Mouse (Mus musculus) forebrain, embryonic 13.5 days (tissue): ENCODE results near the gene Irf8. TPM values are rescaled to one million over a fixed set of nuclear protein-coding genes. Genes with fewer than 3 reads are reported as not detected.
"Not testable (repeated sequence)": the region's sequence is repeated elsewhere in the genome, so short reads cannot be mapped to it uniquely, and the experiment has no call there.

Experiments used
- ATAC-seq: fragments of 200-750 bp; cut with Nextera tagmentation; 2 replicates; pipeline ENCODE4 v1.8.0; 2017
- H3K27ac ChIP-seq: fragments of 300-500 bp; sonication (generic); 2 replicates; pipeline ENCODE4 v1.5.1; 2015; ENCODE audit warnings: inconsistent platforms, mild to moderate bottlenecking, moderate library complexity
- H3K27me3 ChIP-seq: fragments of 300-500 bp; sonication (generic); 2 replicates; pipeline ENCODE4 v1.6.1; 2015; ENCODE audit warnings: mild to moderate bottlenecking, inconsistent platforms
- H3K36me3 ChIP-seq: fragments of 300-500 bp; sonication (generic); 2 replicates; pipeline ENCODE4 v1.6.1; 2015; ENCODE audit warnings: mild to moderate bottlenecking, inconsistent platforms; ENCODE audit not compliant: poor library complexity, severe bottlenecking
- H3K4me1 ChIP-seq: fragments of 300-500 bp; sonication (generic); 2 replicates; pipeline ENCODE4 v1.6.1; 2015; ENCODE audit warnings: inconsistent platforms
- H3K4me2 ChIP-seq: fragments of 300-500 bp; sonication (generic); 2 replicates; pipeline ENCODE4 v1.6.1; 2015; ENCODE audit warnings: inconsistent platforms, mild to moderate bottlenecking, moderate library complexity
- H3K4me3 ChIP-seq: fragments of 300-500 bp; sonication (generic); 2 replicates; pipeline ENCODE4 v1.5.1; 2015; ENCODE audit warnings: mild to moderate bottlenecking, inconsistent platforms
- H3K9ac ChIP-seq: fragments of 300-500 bp; sonication (generic); 2 replicates; pipeline ENCODE4 v1.6.1; 2015; ENCODE audit warnings: mild to moderate bottlenecking, inconsistent platforms
- H3K9me3 ChIP-seq: fragments of 300-500 bp; sonication (generic); replicated peaks from 2 replicates; pipeline ENCODE4 v1.6.1; 2016; ENCODE audit warnings: inconsistent platforms
- WGBS: fragments of 180-500 bp; shearing (Covaris S2); methylation state at CpG from one replicate; pipeline ENCODE4 v1.1.7; 2015; 5-methylcytosine and 5-hydroxymethylcytosine counted together
- polyA plus RNA-seq: library from polyadenylated mRNA; unstranded; fragments of >200 nt; fragmentation: Nextera tagmentation; extraction: Ambion mirVana; gene quantifications from 2 replicates; pipeline ENCODE4 v1.2.1, GENCODE M21; 2015

The Irf8 gene
- polyA plus RNA-seq, 1 experiment from 2014 or later = 2.7 TPM

GRCm38 (mm10) chr8:120699565-120699964 lies 36.6 kb upstream of the Irf8 start:
- WGBS = 71% methylated on average over 2 of the region's 2 CpGs
- H3K9me3 ChIP-seq = no peaks in the 10 kb centered on the region

GRCm38 (mm10) chr8:120700053-120700452 lies 36.1 kb upstream of the Irf8 start:
- H3K9me3 ChIP-seq = no peaks in the 10 kb centered on the region
- WGBS = 89% methylated on average over 4 of the region's 4 CpGs

More at GRCm38 (mm10) chr8:120699565-120699964, 36.6 kb upstream of the Irf8 start:
- peaks cover 4% of the 10 kb centered on the region; the same call in 1 of the 2 replicates for H3K4me1 ChIP-seq
- no peaks in the 10 kb centered on the region for H3K36me3 ChIP-seq
- H3K4me3 ChIP-seq = no peak overlapping the region
- H3K27me3 ChIP-seq = no peaks in the 10 kb centered on the region
- no peak overlapping the region for H3K27ac ChIP-seq
- ATAC-seq = no peak
- H3K9ac ChIP-seq = no peak overlapping the region
- no peak overlapping the region for H3K4me2 ChIP-seq

GRCm38 (mm10) chr8:120701758-120702465 lies 34.2 kb upstream of the Irf8 start:
- no peak for ATAC-seq
- 71% methylated on average over 19 of the region's 19 CpGs for WGBS
- H3K9me3 ChIP-seq = no peaks in the 10 kb centered on the region

More at GRCm38 (mm10) chr8:120700053-120700452, 36.1 kb upstream of the Irf8 start:
- Histone ChIP-seq H3K4me2 (no peak overlapping the region), H3K36me3 (no peaks in the 10 kb centered on the region), H3K4me3 (no peak overlapping the region), H3K9ac (no peak overlapping the region), H3K4me1 (peaks cover 4% of the 10 kb centered on the region; the same call in 1 of the 2 replicates), H3K27me3 (no peaks in the 10 kb centered on the region), H3K27ac (no peak overlapping the region)
- no peak for ATAC-seq

GRCm38 (mm10) chr8:120704203-120704602 lies 32.0 kb upstream of the Irf8 start:
- no peak for ATAC-seq

More at GRCm38 (mm10) chr8:120701758-120702465, 34.2 kb upstream of the Irf8 start:
- peaks cover 3% of the 10 kb centered on the region; the same call in 1 of the 2 replicates for H3K4me1 ChIP-seq
- H3K9ac ChIP-seq = no peak overlapping the region
- no peak overlapping the region for H3K4me3 ChIP-seq
- no peak overlapping the region for H3K27ac ChIP-seq
- H3K27me3 ChIP-seq = no peaks in the 10 kb centered on the region
- H3K4me2 ChIP-seq = no peak overlapping the region
- no peaks in the 10 kb centered on the region for H3K36me3 ChIP-seq

GRCm38 (mm10) chr8:120705163-120705562 lies 31.0 kb upstream of the Irf8 start:
- Histone ChIP-seq H3K9ac (no peak overlapping the region), H3K4me3 (no peak overlapping the region), H3K4me1 (no peaks in the 10 kb centered on the region), H3K4me2 (no peak overlapping the region), H3K27ac (no peak overlapping the region), H3K9me3 (no peaks in the 10 kb centered on the region), H3K27me3 (no peaks in the 10 kb centered on the region), H3K36me3 (no peaks in the 10 kb centered on the region)
- 87% methylated on average over 15 of the region's 15 CpGs for WGBS
- no peak for ATAC-seq

More at GRCm38 (mm10) chr8:120704203-120704602, 32.0 kb upstream of the Irf8 start:
- WGBS = 81% methylated on average over 9 of the region's 9 CpGs
- Histone ChIP-seq H3K27ac (no peak overlapping the region), H3K27me3 (no peaks in the 10 kb centered on the region), H3K4me3 (no peak overlapping the region), H3K9ac (no peak overlapping the region), H3K36me3 (no peaks in the 10 kb centered on the region), H3K4me1 (no peaks in the 10 kb centered on the region), H3K9me3 (no peaks in the 10 kb centered on the region), H3K4me2 (no peak overlapping the region)

- Histone ChIP-seq H3K9ac (no peak overlapping the region), H3K4me2 (no peak overlapping the region), H3K4me1 (no peaks in the 10 kb centered on the region), H3K9me3 (no peaks in the 10 kb centered on the region), H3K36me3 (no peaks in the 10 kb centered on the region), H3K4me3 (no peak overlapping the region), H3K27me3 (no peaks in the 10 kb centered on the region), H3K27ac (no peak overlapping the region)
- WGBS = 78% methylated on average over 3 of the region's 3 CpGs
- no peak for ATAC-seq
Measured at GRCm38 (mm10) chr8:120706193-120706592, 30.0 kb upstream of the Irf8 start.

- whole genome bisulfite sequencing = 93% methylated on average over 10 of the region's 10 CpGs
- ATAC-seq = no peak
Measured at GRCm38 (mm10) chr8:120709176-120709575, 27.0 kb upstream of the Irf8 start.

GRCm38 (mm10) chr8:120715200-120715599 lies 21.0 kb upstream of the Irf8 start:
- Histone ChIP-seq H3K4me3 (no peak overlapping the region), H3K27ac (no peak overlapping the region), H3K36me3 (no peaks in the 10 kb centered on the region), H3K4me2 (no peak overlapping the region), H3K4me1 (no peaks in the 10 kb centered on the region), H3K9me3 (no peaks in the 10 kb centered on the region), H3K9ac (no peak overlapping the region), H3K27me3 (no peaks in the 10 kb centered on the region)
- WGBS = 86% methylated on average over 6 of the region's 6 CpGs
- no peak for ATAC-seq

More at GRCm38 (mm10) chr8:120709176-120709575, 27.0 kb upstream of the Irf8 start:
- no peak overlapping the region for H3K9ac ChIP-seq
- H3K27ac ChIP-seq = no peak overlapping the region
- no peaks in the 10 kb centered on the region for H3K27me3 ChIP-seq
- no peak overlapping the region for H3K4me2 ChIP-seq
- no peaks in the 10 kb centered on the region for H3K9me3 ChIP-seq
- no peaks in the 10 kb centered on the region for H3K36me3 ChIP-seq
- no peaks in the 10 kb centered on the region for H3K4me1 ChIP-seq
- no peak overlapping the region for H3K4me3 ChIP-seq

- Histone ChIP-seq H3K4me2 (no peak overlapping the region), H3K36me3 (no peaks in the 10 kb centered on the region), H3K4me1 (no peaks in the 10 kb centered on the region), H3K9ac (no peak overlapping the region), H3K27ac (no peak overlapping the region), H3K4me3 (no peak overlapping the region), H3K27me3 (no peaks in the 10 kb centered on the region), H3K9me3 (no peaks in the 10 kb centered on the region)
- no peak for ATAC-seq
- 84% methylated on average over 15 of the region's 15 CpGs for WGBS
Measured at GRCm38 (mm10) chr8:120715996-120716680, 20.0 kb upstream of the Irf8 start.

GRCm38 (mm10) chr8:120719586-120720236 lies 16.4 kb upstream of the Irf8 start:
- H3K36me3 ChIP-seq = no peaks in the 10 kb centered on the region
- WGBS = 76% methylated on average over 19 of the region's 19 CpGs
- ATAC-seq = no peak
- no peak overlapping the region for H3K4me2 ChIP-seq
- no peaks in the 10 kb centered on the region for H3K4me1 ChIP-seq
- H3K27me3 ChIP-seq = no peaks in the 10 kb centered on the region
- H3K9me3 ChIP-seq = 0 out of 2 replicates have a peak, but pooled peaks cover 2% of the 10 kb centered on the region
- H3K27ac ChIP-seq = no peak overlapping the region
- no peak overlapping the region for H3K9ac ChIP-seq
- H3K4me3 ChIP-seq = no peak overlapping the region

- WGBS = 71% methylated on average over 6 of the region's 6 CpGs
- Histone ChIP-seq H3K27ac (no peak overlapping the region), H3K9ac (no peak overlapping the region), H3K36me3 (no peaks in the 10 kb centered on the region), H3K9me3 (0 out of 2 replicates have a peak, but pooled peaks cover 2% of the 10 kb centered on the region), H3K4me2 (no peak overlapping the region), H3K4me3 (no peak overlapping the region), H3K27me3 (no peaks in the 10 kb centered on the region; the same call in 1 of the 2 replicates), H3K4me1 (no peaks in the 10 kb centered on the region)
- no peak for ATAC-seq
Measured at GRCm38 (mm10) chr8:120723025-120723424, 13.1 kb upstream of the Irf8 start.

- ATAC-seq, H3K36me3 ChIP-seq, H3K4me3 ChIP-seq, H3K27ac ChIP-seq, H3K4me2 ChIP-seq, H3K4me1 ChIP-seq, H3K9me3 ChIP-seq, H3K27me3 ChIP-seq, H3K9ac ChIP-seq: not testable (repeated sequence)
- WGBS = 90% methylated on average over 4 of the region's 4 CpGs
Measured at GRCm38 (mm10) chr8:120724096-120724495, 12.1 kb upstream of the Irf8 start.
